Mouse (Mus musculus) frontal cortex, postnatal 25 days (tissue): ENCODE data around the gene Glrb.
A peak's percentile ranks its signal among the peaks of the same experiment; 100 is the strongest.

ENCODE experiments used
- DNase-seq, 2 experiments: peaks; one replicate each; pipeline ENCODE4 v3.0.0; 2022; ENCODE audit warnings: low spot score in 2 of 2

Gene Glrb

DNA sequence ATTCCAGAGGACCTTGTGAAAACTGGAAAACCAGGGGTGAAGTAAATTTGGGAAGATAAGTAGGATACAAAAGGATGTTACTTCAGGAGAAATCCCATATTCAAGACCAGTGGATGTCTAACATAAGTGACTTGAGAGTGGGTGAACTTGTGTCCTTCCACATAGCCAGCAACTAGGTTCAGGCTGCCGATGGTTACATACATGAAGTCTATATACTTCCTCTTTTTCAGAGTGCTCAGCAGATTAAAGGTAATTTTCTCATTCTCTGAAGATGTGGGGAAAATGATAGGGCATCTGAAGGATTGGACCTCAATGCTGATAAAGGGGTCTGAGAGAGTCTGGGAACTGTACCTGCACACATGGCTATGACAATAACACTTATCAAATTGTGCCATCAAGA is 89.5 kb downstream of the Glrb start:
- no peak for DNase-seq

DNA sequence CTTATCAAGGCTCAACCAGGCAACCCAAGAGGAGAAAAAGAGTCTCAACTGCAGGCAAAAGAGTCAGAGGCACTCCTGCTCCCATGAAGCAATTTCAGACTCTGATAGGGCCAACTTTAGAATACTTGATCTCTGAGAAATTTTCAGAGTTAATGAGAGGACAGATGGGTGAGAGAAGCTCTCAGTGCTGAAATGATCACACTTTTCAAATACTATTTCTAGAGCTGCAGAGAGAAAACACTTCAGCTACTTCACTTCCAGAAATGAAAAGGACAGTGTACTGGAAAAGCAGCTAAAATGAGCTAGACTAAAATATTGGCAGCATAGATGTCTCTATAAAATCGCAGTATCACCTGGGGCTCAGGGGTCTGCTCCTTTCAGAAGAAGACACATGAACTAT is 94.8 kb downstream of the Glrb start:
- no peak for DNase-seq

DNA sequence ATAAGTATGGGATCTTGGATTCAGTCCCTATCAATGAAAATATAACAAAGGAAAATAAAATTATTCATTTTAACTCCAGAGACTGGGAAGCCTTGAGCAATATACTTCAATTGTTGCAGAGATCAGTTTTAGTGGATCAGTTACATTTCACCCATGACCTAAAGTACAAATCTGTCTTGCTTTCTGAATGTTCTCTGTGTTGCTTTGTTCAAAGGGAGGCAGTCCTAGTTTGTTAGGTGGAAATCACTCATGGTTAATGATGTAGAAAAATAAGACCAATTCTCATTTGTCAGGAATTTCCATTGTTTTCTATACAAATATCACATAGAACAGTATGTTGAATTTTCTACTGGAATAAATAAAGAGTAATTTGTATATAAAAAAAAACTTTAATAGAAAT is 99.7 kb downstream of the Glrb start:
- no peak for DNase-seq

DNA sequence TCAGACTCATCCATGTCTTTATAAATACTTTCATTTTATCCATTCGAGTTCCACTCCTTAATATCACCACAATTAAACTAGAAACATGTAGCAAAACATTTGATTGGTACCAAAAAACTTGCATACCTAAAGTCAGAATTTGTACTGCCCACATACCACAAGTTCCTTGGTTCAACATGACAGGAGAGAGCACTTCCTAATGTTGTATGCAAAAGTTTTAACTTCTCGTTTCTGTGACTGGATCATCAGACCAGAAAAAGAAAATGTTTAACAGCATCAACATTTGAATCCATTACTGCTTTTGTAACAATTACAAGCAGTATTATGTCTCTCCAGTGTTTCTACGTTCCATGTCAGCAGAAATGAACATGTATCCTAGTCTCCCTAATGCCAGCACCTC is 101.2 kb downstream of the Glrb start:
- no peak for DNase-seq

DNA sequence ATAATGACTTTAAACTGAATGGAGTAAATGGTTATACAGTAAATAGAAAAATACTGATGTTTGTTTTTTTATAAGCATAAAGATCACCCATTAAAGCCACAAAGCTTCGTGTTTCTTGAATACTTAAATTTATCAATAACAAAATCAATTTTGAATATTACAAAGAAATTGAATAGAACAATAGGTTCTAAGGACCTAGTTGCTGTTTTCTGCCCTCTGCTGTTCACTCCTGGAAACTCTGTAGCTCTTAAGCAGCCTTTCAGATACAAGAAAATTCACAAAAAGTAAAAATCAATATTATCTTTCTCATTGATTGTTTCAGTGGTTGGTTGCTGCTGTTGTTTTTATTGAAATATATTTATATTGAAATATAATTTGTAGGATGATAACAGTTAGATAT is 108.1 kb downstream of the Glrb start:
- no peak for DNase-seq

DNA sequence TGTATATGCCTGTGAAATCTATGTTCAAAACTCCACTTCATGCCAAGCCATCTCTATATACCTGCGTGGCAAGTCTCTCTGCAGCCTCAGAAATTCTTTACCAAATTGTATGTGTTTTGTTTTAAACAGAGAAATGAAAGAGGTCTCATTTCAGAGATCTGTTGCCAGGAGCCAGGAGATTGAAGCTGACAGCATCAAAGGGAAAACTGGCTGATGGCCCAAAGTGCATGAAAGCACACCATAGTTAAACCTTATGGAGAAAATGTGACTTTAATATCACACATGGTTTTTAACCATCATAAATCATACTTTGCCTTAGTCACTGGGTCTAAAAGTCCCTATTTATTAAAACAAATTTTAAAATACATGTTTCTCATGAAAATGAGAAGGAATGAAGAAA is 109.6 kb downstream of the Glrb start:
- DNase-seq: no peak

DNA sequence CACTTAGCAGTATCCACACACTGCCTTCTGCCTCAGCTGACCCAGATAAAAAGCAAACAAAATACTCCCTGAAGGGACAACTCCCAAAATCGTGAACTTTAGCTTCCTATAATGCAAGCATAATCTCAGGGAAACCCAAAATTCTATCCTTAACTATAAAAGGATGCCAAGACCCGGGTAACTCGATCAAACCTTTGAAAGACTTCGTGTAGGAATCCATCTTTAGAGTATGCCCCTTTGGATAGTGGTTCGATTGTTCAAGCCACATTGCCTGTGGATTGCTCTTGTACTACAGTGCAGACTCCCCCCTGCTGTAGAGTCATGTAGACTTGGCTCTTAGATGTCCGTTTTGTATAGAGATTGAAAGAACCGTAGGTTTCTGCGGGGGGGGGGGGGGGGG is 110.2 kb downstream of the Glrb start:
- DNase-seq: no peak

DNA sequence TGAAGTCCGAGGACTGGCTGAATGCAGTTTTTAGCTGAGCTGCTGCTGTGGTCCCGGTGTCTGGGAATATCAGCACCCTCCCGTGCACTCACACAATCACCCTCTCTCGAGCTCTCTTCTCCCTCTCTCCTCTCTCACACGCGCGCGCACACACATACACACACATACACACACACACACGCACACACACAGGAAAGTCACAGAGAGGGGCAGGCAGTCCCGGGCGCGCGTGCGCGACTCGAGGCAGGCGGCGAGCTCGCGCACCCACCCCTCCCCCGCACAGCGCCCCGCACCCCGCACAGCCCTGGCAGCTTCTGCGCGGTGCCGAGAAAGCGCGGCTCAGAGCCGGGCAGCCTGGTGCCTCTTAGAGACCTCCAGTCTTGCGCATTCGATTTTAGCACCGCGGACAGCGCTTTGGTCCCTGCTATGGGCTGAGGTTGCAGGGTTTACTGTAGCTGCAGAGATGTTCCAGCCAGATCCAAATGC is 110.8 kb downstream of the Glrb start, which contains the start of gene Gria2:
TSS of gene Gria2 (minus strand) at position 240 of the 486 bp plus-strand sequence.
- peak; percentile 74 to 82 for DNase-seq

DNA sequence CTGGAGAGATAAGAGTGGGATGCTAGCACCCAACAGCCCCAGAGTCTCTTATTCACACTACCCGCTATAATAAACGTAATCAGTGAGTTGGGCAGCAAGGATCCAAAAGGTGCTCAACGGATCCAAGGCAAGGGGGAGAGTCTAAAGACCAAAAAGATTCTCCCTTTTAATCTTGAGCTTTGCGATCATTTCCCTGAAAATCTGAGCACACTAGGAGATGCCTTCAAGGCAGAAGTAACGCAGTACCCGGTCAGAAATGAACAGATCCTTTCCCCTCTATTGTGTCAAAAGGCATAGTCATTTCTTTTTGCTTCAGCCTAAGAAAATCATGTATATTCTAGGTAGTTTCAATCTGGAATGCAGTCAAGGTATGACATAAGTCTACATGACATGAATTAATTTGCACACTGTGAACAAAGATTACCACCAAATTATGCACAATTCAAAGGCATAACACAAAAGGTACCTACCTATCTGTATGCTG is 111.6 kb downstream of the Glrb start:
- no peak for DNase-seq

DNA sequence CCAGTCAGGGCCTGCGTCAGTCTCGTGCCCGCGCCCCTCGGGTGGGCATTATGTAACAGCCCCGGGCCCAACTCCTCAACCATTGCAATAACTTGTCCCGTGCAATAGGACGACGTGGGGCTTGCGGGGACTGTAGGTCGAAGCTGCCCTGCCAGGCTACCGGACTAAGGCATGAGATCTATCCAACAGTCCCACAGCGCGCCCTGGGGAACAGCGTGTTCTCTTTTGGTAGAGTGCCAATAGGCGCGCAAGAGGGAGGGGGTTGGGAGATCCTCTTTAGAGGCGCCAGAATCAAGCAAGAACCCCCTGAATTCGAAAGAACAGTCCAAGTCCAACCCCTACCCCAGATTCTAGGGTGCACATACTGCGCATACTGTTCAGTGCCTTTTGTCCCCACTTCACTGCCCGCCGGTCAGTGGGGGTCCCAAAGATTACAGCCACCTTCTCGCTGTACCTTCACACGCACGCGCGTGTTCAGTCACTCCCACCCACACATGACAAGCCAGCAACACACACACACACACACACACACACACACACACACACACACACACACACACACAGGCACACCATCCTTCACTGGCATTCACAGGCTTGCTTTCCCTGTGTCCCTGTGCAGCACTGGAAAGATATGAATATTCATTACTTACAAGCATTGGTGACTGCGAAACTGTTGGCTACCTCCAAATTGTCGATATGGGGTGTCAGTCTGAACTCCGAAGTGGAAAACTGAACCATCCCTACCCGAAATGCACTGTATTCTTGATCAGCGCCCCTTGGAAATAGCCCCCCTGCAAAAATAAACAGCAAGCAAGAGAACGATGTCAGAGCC is 112.2 kb downstream of the Glrb start:
- DNase-seq: peak; percentile 60 to 66

DNA sequence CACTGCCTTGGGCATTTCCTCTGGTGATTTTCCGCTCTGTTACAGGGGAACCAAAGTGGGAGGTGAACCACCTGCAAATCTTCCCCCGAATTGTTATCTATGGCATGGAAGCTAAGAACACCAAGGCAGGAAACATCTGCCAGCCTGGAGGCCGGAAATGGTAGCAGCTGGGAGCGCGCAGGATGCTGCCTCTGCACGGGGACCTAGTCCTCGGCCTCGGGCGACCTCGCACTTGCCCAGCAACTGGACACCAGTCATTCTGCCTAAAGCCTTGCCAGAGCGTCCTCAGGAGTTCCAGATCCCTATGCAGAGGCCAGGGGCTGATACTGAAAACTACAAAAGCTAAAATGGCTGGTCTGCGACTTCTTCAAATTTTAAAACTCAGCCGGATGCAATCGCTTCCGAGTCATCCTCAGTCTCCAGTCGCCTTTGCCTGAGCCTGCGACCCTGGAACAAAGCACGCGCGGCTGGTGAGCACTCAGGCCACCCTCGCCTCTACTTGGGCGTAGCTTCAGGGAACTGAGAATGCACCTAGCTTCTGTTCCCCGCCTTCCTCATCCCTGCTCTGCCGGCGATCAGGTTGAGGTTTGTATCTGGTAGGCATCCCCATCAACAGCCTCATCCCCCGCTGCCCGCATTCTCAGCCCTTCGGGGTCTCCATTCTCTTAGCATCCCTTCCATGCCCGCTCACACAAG is 113.0 kb downstream of the Glrb start:
- peak in 1 of 2 experiments; percentile 25 for DNase-seq

DNA sequence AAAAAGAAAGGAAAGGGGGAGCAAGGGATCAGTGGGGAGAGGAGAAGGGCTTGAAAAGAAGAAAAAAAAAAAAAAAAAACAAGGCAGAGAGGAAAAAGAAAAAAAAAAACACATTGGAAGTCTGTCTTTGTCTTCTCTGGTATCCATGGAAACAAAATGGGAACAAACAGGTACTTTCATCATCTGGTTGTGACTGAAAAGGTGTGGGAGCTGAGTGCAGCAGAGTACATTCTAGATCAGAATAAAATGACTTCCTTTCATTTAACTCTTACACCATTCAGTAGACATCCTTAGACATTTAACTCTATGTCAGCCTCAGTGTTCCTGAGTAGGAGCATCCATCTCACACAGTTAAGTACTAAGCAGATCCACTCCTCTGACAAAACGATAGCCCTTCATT is 115.5 kb downstream of the Glrb start:
- no peak for DNase-seq

DNA sequence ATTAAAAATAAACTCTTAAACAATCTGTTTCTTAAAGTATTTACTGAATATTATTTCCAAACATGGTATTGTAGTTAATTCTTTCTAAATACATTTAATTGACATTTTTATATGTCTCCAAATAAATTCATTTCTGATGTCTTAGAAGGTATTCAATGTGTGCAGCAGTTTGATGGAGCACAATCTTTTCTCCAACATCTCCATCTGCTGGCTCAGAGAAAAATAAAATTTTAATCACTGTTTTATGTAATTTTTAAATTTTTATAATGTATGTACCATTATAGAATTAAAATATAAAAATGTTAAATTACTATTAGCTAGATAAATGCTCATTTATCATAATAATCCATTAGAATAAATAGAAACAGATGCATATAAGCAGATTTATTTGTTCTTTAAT is 116.7 kb downstream of the Glrb start:
- no peak for DNase-seq

DNA sequence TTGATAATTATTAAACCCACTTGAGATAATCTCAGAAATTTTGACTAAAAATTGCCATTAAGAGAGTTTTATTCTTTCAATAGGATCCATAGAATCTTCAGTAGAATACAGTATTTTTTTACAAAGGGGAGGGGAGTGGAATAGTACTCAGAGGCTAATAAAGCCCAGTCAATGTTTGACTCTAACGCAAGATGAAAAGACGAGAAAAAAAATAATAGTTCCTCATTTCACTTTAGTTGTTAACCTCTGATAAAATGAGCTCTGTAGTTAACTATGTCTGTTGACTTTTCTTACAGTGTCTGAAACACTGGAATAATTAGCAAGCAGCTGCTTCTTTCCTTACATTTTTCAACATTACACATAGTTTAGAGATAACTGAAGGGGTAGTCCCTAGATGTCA is 118.2 kb downstream of the Glrb start:
- no peak for DNase-seq
